Mouse (Mus musculus): Measurements from ENCODE around the gene Pcnt. TPM values are rescaled to one million over a fixed set of nuclear protein-coding genes. Genes with fewer than 3 reads are reported as not detected.

Gene Pcnt
- total RNA-seq, 1 experiment, result 107 TPM

- H3K36me3 ChIP-seq (ENCODE audit: control insufficient read depth, insufficient read depth, low read length, poor library complexity, severe bottlenecking), result peaks cover 64% of the 10 kb centered on the region
- in situ Hi-C loops (cut with MboI; ENCODE audit: low sequenced_read_pairs in 2 of 2, unreplicated experiment in 2 of 2), result no loop called here
- TF ChIP-seq CHD2 (IDR thresholded peaks at IDR 0.05; ENCODE audit: low read depth, low read length) (no peak), ZC3H11A (IDR thresholded peaks at IDR 0.05; ENCODE audit: borderline replicate concordance, low read depth, low read length) (no peak), HCFC1 (IDR thresholded peaks at IDR 0.05; ENCODE audit: borderline replicate concordance, insufficient read depth, low read length) (no peak), ZNF384 (IDR thresholded peaks at IDR 0.05; ENCODE audit: low read depth, low read length) (no peak), MAFK (IDR thresholded peaks at IDR 0.05; ENCODE audit: insufficient read depth, low read depth, low read length) (no peak)
- no peak overlapping the region for H3K4me3 ChIP-seq (ENCODE audit: insufficient read depth in 1 of 2, low read depth in 1 of 2, low read length in 2 of 2, poor library complexity in 1 of 2, severe bottlenecking in 1 of 2)
- no peak for DNase-seq (ENCODE audit: low read depth, low spot score)
- peaks cover 0 to 7% of the 10 kb centered on the region in 2 experiments; a peak in 3 of 4 replicates for H3K4me1 ChIP-seq (ENCODE audit: control insufficient read depth in 2 of 2, insufficient read depth in 2 of 2, low read length in 2 of 2, poor library complexity in 1 of 2)
- no peak overlapping the region for H3K9ac ChIP-seq (ENCODE audit: insufficient read depth, low read depth, low read length, poor library complexity, severe bottlenecking)
- no peak overlapping the region for H3K27ac ChIP-seq (ENCODE audit: insufficient read depth, low read depth, low read length, poor library complexity, severe bottlenecking)
- H3K9me3 ChIP-seq (ENCODE audit: control insufficient read depth, insufficient read depth, low read depth, low read length), result no peaks in the 10 kb centered on the region
Observed at GRCm38 (mm10) chr10:76433925-76434324, 8.7 kb downstream of the Pcnt start.

- no peak overlapping the region for H3K4me3 ChIP-seq (ENCODE audit: insufficient read depth in 1 of 2, low read depth in 1 of 2, low read length in 2 of 2, poor library complexity in 1 of 2, severe bottlenecking in 1 of 2)
- no peak overlapping the region for H3K27ac ChIP-seq (ENCODE audit: insufficient read depth, low read depth, low read length, poor library complexity, severe bottlenecking)
- peaks cover 59% of the 10 kb centered on the region for H3K36me3 ChIP-seq (ENCODE audit: control insufficient read depth, insufficient read depth, low read length, poor library complexity, severe bottlenecking)
- no peak for DNase-seq (ENCODE audit: low read depth, low spot score)
- TF ChIP-seq ZC3H11A (IDR thresholded peaks at IDR 0.05; ENCODE audit: borderline replicate concordance, low read depth, low read length), result no peak
- TF ChIP-seq ZNF384 (IDR thresholded peaks at IDR 0.05; ENCODE audit: low read depth, low read length), result no peak
- in situ Hi-C loops (cut with MboI; ENCODE audit: low sequenced_read_pairs in 2 of 2, unreplicated experiment in 2 of 2), result no loop called here
- no peak overlapping the region for H3K9ac ChIP-seq (ENCODE audit: insufficient read depth, low read depth, low read length, poor library complexity, severe bottlenecking)
- no peaks in the 10 kb centered on the region for H3K4me1 ChIP-seq (ENCODE audit: control insufficient read depth in 2 of 2, insufficient read depth in 2 of 2, low read length in 2 of 2, poor library complexity in 1 of 2)
- H3K9me3 ChIP-seq (ENCODE audit: control insufficient read depth, insufficient read depth, low read depth, low read length), result no peaks in the 10 kb centered on the region
Observed at GRCm38 (mm10) chr10:76425674-76426073, 16.9 kb downstream of the Pcnt start.

GRCm38 (mm10) chr10:76416811-76417210 lies 25.8 kb downstream of the Pcnt start:
- DNase-seq (ENCODE audit: low read depth, low spot score), result no peak
- Histone ChIP-seq H3K4me3 (ENCODE audit: insufficient read depth in 1 of 2, low read depth in 1 of 2, low read length in 2 of 2, poor library complexity in 1 of 2, severe bottlenecking in 1 of 2) (no peak overlapping the region), H3K27ac (ENCODE audit: insufficient read depth, low read depth, low read length, poor library complexity, severe bottlenecking) (no peak overlapping the region), H3K4me1 (ENCODE audit: control insufficient read depth in 2 of 2, insufficient read depth in 2 of 2, low read length in 2 of 2, poor library complexity in 1 of 2) (peaks cover 0 to 13% of the 10 kb centered on the region in 2 experiments; a peak in 1 of 4 replicates), H3K9ac (ENCODE audit: insufficient read depth, low read depth, low read length, poor library complexity, severe bottlenecking) (no peak overlapping the region), H3K36me3 (ENCODE audit: control insufficient read depth, insufficient read depth, low read length, poor library complexity, severe bottlenecking) (peaks cover 68% of the 10 kb centered on the region), H3K9me3 (ENCODE audit: control insufficient read depth, insufficient read depth, low read depth, low read length) (no peaks in the 10 kb centered on the region)
- in situ Hi-C loops (cut with MboI; ENCODE audit: low sequenced_read_pairs in 2 of 2, unreplicated experiment in 2 of 2), result no loop called here
- TF ChIP-seq ZC3H11A (IDR thresholded peaks at IDR 0.05; ENCODE audit: borderline replicate concordance, low read depth, low read length) (no peak), ZNF384 (IDR thresholded peaks at IDR 0.05; ENCODE audit: low read depth, low read length) (no peak), CHD2 (IDR thresholded peaks at IDR 0.05; ENCODE audit: low read depth, low read length) (no peak), HCFC1 (IDR thresholded peaks at IDR 0.05; ENCODE audit: borderline replicate concordance, insufficient read depth, low read length) (no peak), MAFK (IDR thresholded peaks at IDR 0.05; ENCODE audit: insufficient read depth, low read depth, low read length) (no peak)

GRCm38 (mm10) chr10:76408520-76408919 lies 34.1 kb downstream of the Pcnt start:
- Histone ChIP-seq H3K9me3 (ENCODE audit: control insufficient read depth, insufficient read depth, low read depth, low read length) (no peaks in the 10 kb centered on the region), H3K27ac (ENCODE audit: insufficient read depth, low read depth, low read length, poor library complexity, severe bottlenecking) (no peak overlapping the region), H3K9ac (ENCODE audit: insufficient read depth, low read depth, low read length, poor library complexity, severe bottlenecking) (no peak overlapping the region), H3K36me3 (ENCODE audit: control insufficient read depth, insufficient read depth, low read length, poor library complexity, severe bottlenecking) (peaks cover 64% of the 10 kb centered on the region), H3K4me1 (ENCODE audit: control insufficient read depth in 2 of 2, insufficient read depth in 2 of 2, low read length in 2 of 2, poor library complexity in 1 of 2) (0 out of 4 replicates have a peak, but pooled peaks cover 0 to 5% of the 10 kb centered on the region in 2 experiments), H3K4me3 (ENCODE audit: insufficient read depth in 1 of 2, low read depth in 1 of 2, low read length in 2 of 2, poor library complexity in 1 of 2, severe bottlenecking in 1 of 2) (no peak overlapping the region)
- DNase-seq (ENCODE audit: low read depth, low spot score), result no peak
- TF ChIP-seq ZNF384 (IDR thresholded peaks at IDR 0.05; ENCODE audit: low read depth, low read length) (no peak), ZC3H11A (IDR thresholded peaks at IDR 0.05; ENCODE audit: borderline replicate concordance, low read depth, low read length) (no peak), CHD2 (IDR thresholded peaks at IDR 0.05; ENCODE audit: low read depth, low read length) (no peak), MAFK (IDR thresholded peaks at IDR 0.05; ENCODE audit: insufficient read depth, low read depth, low read length) (no peak), HCFC1 (IDR thresholded peaks at IDR 0.05; ENCODE audit: borderline replicate concordance, insufficient read depth, low read length) (no peak)
- in situ Hi-C loops (cut with MboI; ENCODE audit: low sequenced_read_pairs in 2 of 2, unreplicated experiment in 2 of 2), result no loop called here

- H3K36me3 ChIP-seq (ENCODE audit: control insufficient read depth, insufficient read depth, low read length, poor library complexity, severe bottlenecking), result peaks cover 44% of the 10 kb centered on the region
- in situ Hi-C loops (cut with MboI; ENCODE audit: low sequenced_read_pairs in 2 of 2, unreplicated experiment in 2 of 2), result no loop called here
Observed at GRCm38 (mm10) chr10:76392596-76392995, 50.0 kb downstream of the Pcnt start.

More at GRCm38 (mm10) chr10:76392596-76392995, 50.0 kb downstream of the Pcnt start:
- no peak for TF ChIP-seq HCFC1 (IDR thresholded peaks at IDR 0.05; ENCODE audit: borderline replicate concordance, insufficient read depth, low read length)
- TF ChIP-seq ZC3H11A (IDR thresholded peaks at IDR 0.05; ENCODE audit: borderline replicate concordance, low read depth, low read length), result no peak
- no peak for TF ChIP-seq CHD2 (IDR thresholded peaks at IDR 0.05; ENCODE audit: low read depth, low read length)
- no peak for TF ChIP-seq MAFK (IDR thresholded peaks at IDR 0.05; ENCODE audit: insufficient read depth, low read depth, low read length)
- TF ChIP-seq ZNF384 (IDR thresholded peaks at IDR 0.05; ENCODE audit: low read depth, low read length), result no peak
- Histone ChIP-seq H3K4me1 (ENCODE audit: control insufficient read depth in 2 of 2, insufficient read depth in 2 of 2, low read length in 2 of 2, poor library complexity in 1 of 2) (no peaks in the 10 kb centered on the region), H3K27ac (ENCODE audit: insufficient read depth, low read depth, low read length, poor library complexity, severe bottlenecking) (no peak overlapping the region), H3K4me3 (ENCODE audit: insufficient read depth in 1 of 2, low read depth in 1 of 2, low read length in 2 of 2, poor library complexity in 1 of 2, severe bottlenecking in 1 of 2) (no peak overlapping the region), H3K9ac (ENCODE audit: insufficient read depth, low read depth, low read length, poor library complexity, severe bottlenecking) (no peak overlapping the region), H3K9me3 (ENCODE audit: control insufficient read depth, insufficient read depth, low read depth, low read length) (no peaks in the 10 kb centered on the region)
- no peak for DNase-seq (ENCODE audit: low read depth, low spot score)

Data from ES-E14 (cell line).